Mouse (Mus musculus) heart, adult 2 months (tissue): ENCODE data around the gene Kalrn. TPM values are rescaled to one million over a fixed set of nuclear protein-coding genes. Genes with fewer than 3 reads are reported as not detected.
A peak's percentile ranks its signal among the peaks of the same experiment; 100 is the strongest.

Experiments
- DNase-seq, 2 experiments: peaks; one replicate each; pipeline ENCODE4 v3.0.0; 2021
- H3K27ac ChIP-seq: fragments of 200-600 bp; 2 replicates; pipeline ENCODE4 v1.8.1; 2022
- H3K27me3 ChIP-seq: fragments of 200-500 bp; 2 replicates; pipeline ENCODE4 v1.6.1; 2012; ENCODE audit warnings: mild to moderate bottlenecking, low read length, inconsistent platforms, mixed read lengths; ENCODE audit not compliant: control insufficient read depth, insufficient read depth
- H3K36me3 ChIP-seq: fragments of 200-500 bp; 2 replicates; pipeline ENCODE4 v1.6.1; 2012; ENCODE audit warnings: low read length, inconsistent platforms; ENCODE audit not compliant: control insufficient read depth, insufficient read depth
- H3K4me1 ChIP-seq: fragments of 200-500 bp; 2 replicates; pipeline ENCODE4 v1.6.1; 2011; ENCODE audit warnings: low read length; ENCODE audit not compliant: control insufficient read depth, insufficient read depth
- H3K4me3 ChIP-seq: fragments of 200-600 bp; 2 replicates; pipeline ENCODE4 v1.8.1; 2022
- H3K79me2 ChIP-seq: fragments of 200-500 bp; replicated peaks from 2 replicates; pipeline ENCODE4 v1.6.1; 2012; ENCODE audit warnings: mild to moderate bottlenecking, inconsistent platforms, low read length, moderate library complexity, mixed read lengths; ENCODE audit not compliant: control insufficient read depth, insufficient read depth
- H3K9ac ChIP-seq: fragments of 200-500 bp; 2 replicates; pipeline ENCODE4 v1.6.1; 2012; ENCODE audit warnings: low read depth, mild to moderate bottlenecking, control low read depth, inconsistent platforms, low read length, mixed read lengths
- CTCF ChIP-seq: fragments of 200-600 bp; IDR thresholded peaks from 2 replicates; pipeline ENCODE4 v1.8.1; 2022; ENCODE audit warnings: antibody characterized with exemption, mild to moderate bottlenecking, moderate library complexity
- EP300 ChIP-seq: fragments of 200-500 bp; IDR thresholded peaks from 2 replicates; pipeline ENCODE4 v1.6.1; 2011; ENCODE audit warnings: low read depth, low read length, control low read depth; ENCODE audit not compliant: insufficient read depth
- POLR2A ChIP-seq: fragments of 200-500 bp; IDR thresholded peaks from 2 replicates; pipeline ENCODE4 v1.6.1; 2011; ENCODE audit warnings: mild to moderate bottlenecking, low read depth, low read length, control low read depth; ENCODE audit not compliant: insufficient read depth
- WGBS: fragments of 180-500 bp; shearing (Covaris S2); methylation state at CpG from one replicate; pipeline ENCODE4 v1.1.7; 2018; 5-methylcytosine and 5-hydroxymethylcytosine counted together
- intact Hi-C: fragments of 180-260 bp; cut with DNase I; formaldehyde crosslinking; loops from one replicate; pipeline ENCODE4 v1.15.1; 2025
- polyA plus RNA-seq: library from polyadenylated mRNA; depleted of rRNA; stranded (reverse); fragments of >200 nt; gene quantifications from 2 replicates; pipeline ENCODE4 v1.2.3, GENCODE M21; 2012
- total RNA-seq, 2 experiments: library from RNA; stranded (reverse); gene quantifications; 2 replicates each; pipeline ENCODE4 v1.2.3; 2021

The Kalrn gene
- total and polyA plus RNA-seq, 3 experiments = 8.2 to 31.8 (median 26.1) TPM

DNA sequence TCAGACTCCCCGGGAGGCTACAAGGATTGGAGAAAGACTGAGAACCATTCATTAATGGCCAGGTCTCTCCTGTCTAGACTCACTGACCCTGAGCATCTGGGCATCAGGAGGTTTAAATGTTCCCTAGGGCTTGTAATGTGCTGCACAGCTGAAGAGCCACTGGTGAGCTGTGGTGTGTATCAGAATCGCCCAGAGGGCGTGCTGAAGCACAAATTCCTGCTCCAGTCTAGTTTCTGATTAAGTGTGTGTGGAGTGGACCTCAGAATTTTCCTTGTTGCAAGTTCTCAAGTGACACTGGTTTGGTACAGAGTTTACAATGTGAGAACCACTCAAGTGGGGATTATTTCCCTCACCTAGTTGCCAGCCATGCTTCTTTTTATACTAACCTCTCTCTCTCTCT, 473.5 kb downstream of the Kalrn start:
- intact Hi-C loops = loop anchor here (2.0 kb wide), 1 partner anchor 13 kb away; no protein-coding TSS in a partner anchor
- peaks cover 1% of the 10 kb centered on the region; the same call in 1 of the 2 replicates for H3K4me1 ChIP-seq
- H3K79me2 ChIP-seq = no peaks in the 10 kb centered on the region
- no peak overlapping the region for H3K4me3 ChIP-seq
- H3K27me3 ChIP-seq = no peaks in the 10 kb centered on the region
- H3K27ac ChIP-seq = no peak overlapping the region
- TF ChIP-seq POLR2A (no peak), CTCF (no peak), EP300 (no peak)
- H3K9ac ChIP-seq = no peak overlapping the region
- no peak for DNase-seq
- H3K36me3 ChIP-seq = no peaks in the 10 kb centered on the region
- WGBS = 83% methylated on average over 3 of the region's 3 CpGs

DNA sequence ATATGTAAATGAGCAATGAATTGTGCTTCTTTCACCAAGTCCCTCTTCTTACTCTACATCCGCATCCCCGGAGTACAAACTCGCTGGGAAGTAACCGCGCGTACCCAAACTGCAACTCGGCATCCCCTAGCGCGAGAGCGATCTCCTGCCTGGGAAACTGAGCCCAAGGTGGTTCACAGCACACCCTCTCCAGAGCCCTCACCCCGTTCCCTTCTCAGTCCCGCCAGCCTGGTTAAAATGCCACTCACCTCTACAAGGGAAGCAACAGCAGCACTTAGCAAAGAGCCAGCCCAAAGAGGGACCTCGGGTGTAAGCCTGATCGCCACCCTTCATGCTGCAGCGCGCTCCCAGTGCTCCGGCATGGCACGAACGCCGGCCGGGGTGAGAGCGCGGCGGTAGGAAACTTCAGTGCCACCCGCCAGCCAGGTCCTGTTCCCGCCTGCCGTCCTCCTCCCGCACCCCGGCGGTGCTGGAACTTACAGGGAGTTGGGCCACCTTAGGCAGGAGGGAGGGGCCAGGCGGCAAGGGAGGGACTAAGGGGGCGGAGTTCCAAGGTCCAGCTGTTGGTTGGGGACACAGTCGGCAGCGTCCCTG, 477.7 kb downstream of the Kalrn start:
- H3K27me3 ChIP-seq = no peaks in the 10 kb centered on the region
- H3K27ac ChIP-seq = peak overlapping the region; percentile 77
- WGBS = 1% methylated on average over 34 of the region's 34 CpGs
- H3K4me3 ChIP-seq = peak overlapping the region; percentile 56
- H3K4me1 ChIP-seq = 0 out of 2 replicates have a peak, but pooled peaks cover 1% of the 10 kb centered on the region
- DNase-seq = peak; percentile 87 to 88
- intact Hi-C loops = no loop called here
- no peaks in the 10 kb centered on the region for H3K36me3 ChIP-seq
- TF ChIP-seq EP300 (no peak), CTCF (no peak), POLR2A (peak; percentile 70)
- no peaks in the 10 kb centered on the region for H3K79me2 ChIP-seq
- peak overlapping the region; percentile 70 for H3K9ac ChIP-seq

DNA sequence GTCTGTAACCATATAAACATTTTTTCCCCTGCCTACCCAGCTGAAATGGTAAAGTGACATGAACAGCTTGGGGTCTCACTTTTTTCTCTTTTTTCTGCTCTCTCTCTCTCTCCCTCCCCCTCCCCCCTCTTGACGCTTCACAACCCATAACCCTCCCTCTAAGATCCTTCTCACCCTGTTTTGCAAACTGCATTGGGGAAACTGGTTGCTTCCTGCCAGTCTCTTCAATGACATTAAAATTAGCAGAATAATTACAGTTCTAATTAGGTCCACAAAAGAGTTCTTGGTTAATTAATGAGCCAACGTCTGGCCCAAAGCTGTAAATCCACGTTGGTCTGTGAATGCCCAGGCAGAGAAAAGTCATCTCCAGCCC, 478.3 kb downstream of the Kalrn start:
- H3K4me1 ChIP-seq = 0 out of 2 replicates have a peak, but pooled peaks cover 1% of the 10 kb centered on the region
- H3K27me3 ChIP-seq = no peaks in the 10 kb centered on the region
- H3K79me2 ChIP-seq = no peaks in the 10 kb centered on the region
- H3K36me3 ChIP-seq = no peaks in the 10 kb centered on the region
- intact Hi-C loops = no loop called here
- H3K9ac ChIP-seq = peak overlapping the region; percentile 70
- peak overlapping the region; percentile 56 for H3K4me3 ChIP-seq
- DNase-seq = no peak
- WGBS = 4% methylated on average over 3 of the region's 3 CpGs
- TF ChIP-seq EP300 (no peak), POLR2A (no peak), CTCF (no peak)
- H3K27ac ChIP-seq = peak overlapping the region; percentile 77

GRCm38 (mm10) chr16:34094446-34095092, 478.8 kb downstream of the Kalrn start:
- H3K4me1 ChIP-seq = 0 out of 2 replicates have a peak, but pooled peaks cover 1% of the 10 kb centered on the region

DNA sequence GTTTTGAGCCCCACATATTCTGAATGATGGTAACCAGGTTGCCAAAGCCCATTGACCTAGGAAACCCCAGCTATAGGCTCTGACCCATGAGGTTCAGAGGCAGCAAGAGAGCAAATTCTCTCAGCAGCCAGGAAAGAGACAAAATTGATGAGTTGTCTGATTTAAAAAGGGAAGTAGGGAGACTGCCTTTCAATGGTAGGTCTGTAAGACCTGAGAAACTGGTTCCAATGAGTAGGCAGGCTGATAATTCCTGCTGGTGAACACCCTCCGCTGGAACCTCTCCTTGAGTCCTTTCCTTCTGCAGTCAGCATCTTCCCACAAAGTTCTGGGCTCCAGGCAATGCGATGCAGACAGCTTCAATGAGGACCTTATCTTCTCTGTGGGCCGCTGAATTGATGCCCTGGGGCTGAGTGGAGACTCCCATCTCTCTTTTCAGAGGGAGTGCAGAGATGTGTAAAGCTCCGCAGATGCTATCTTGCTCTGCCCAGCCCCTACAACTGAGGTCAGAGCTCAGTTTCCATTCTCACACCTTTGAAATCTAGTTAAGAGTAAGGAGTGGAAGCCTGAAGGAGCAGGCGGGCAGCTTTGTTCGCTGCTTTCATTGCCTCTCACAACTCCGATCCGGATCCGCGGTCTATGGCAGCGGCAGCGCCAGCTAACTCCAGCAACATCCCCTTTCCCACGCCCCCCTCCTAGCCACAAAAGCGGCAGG, 479.4 kb downstream of the Kalrn start:
- peak in 1 of 2 experiments; percentile 46 for DNase-seq
- intact Hi-C loops = no loop called here
- Histone ChIP-seq H3K9ac (peak overlapping the region; percentile 45), H3K4me1 (peaks cover 2% of the 10 kb centered on the region; the same call in 1 of the 2 replicates), H3K27ac (peak overlapping the region; percentile 45), H3K4me3 (peak overlapping the region; percentile 56; the same call in 1 of the 2 replicates), H3K79me2 (no peaks in the 10 kb centered on the region), H3K36me3 (no peaks in the 10 kb centered on the region), H3K27me3 (no peaks in the 10 kb centered on the region)
- 11% methylated on average over 14 of the region's 14 CpGs for WGBS
- no peak for TF ChIP-seq CTCF
- no peak for TF ChIP-seq EP300
- no peak for TF ChIP-seq POLR2A

More at GRCm38 (mm10) chr16:34094446-34095092, 478.8 kb downstream of the Kalrn start:
- peak overlapping the region; percentile 56 for H3K4me3 ChIP-seq
- peak overlapping the region; percentile 45 for H3K9ac ChIP-seq
- TF ChIP-seq POLR2A (no peak), CTCF (peak; percentile 51)
- no peaks in the 10 kb centered on the region for H3K27me3 ChIP-seq
- H3K36me3 ChIP-seq = no peaks in the 10 kb centered on the region
- WGBS = 1% methylated on average over 16 of the region's 16 CpGs
- peak in 1 of 2 experiments; percentile 54 for DNase-seq
- no peaks in the 10 kb centered on the region for H3K79me2 ChIP-seq
- peak overlapping the region; percentile 45 for H3K27ac ChIP-seq
- intact Hi-C loops = no loop called here
